ENCODE assay signal across 10 mouse cellular contexts in the genomic region with DNA sequence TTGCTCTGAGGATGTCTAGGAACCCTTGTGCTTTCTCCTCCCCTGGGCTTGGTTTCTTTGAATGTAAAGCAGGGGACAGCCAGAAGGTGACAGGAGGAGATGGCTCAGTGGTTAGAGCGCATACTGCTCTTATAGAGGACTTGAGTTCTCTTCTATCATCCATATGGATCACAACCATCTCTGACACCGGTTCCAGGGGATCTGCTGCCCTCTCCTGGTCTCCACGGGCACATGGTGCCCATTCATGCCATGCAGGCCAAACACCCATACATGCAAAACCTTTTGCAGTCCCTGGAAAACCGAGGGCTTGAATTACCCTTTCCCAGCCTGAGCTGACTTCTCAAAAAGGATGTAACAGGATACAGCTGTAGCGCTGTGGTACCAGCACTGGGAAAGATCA. TPM values are rescaled to one million over a fixed set of nuclear protein-coding genes. Genes with fewer than 3 reads are reported as not detected.
DNase-seq lines count a peak whose midpoint lies in the region; ATAC-seq and TF ChIP-seq lines count a peak whose summit lies in the region.
"Had no signal": no experiment of that assay in that cellular context is flagged by ENCODE, and none has a peak within 500 bp of the region (broad histone marks: within the 10 kb centered on the region; RNA-seq: fewer than 3 reads in every experiment).

No protein-coding gene starts in this region.

- intact Hi-C loops in heart, adult 2 months (cut with DNase I) = no loop called here
- intact Hi-C loops in heart, postnatal 36 days (cut with DNase I) = no loop called here

- ATAC-seq in lung, embryonic 14.5 days (ENCODE audit: insufficient read depth) = no peak
- ATAC-seq in erythroblast, adult 5-6 weeks (replicated peaks; ENCODE audit: low FRiP score, poor library complexity, severe bottlenecking) = no peak
- ATAC-seq: intestine, embryonic 16.5 days had no signal

- H3K79me2 ChIP-seq in heart, adult 2 months (replicated peaks; ENCODE audit: control insufficient read depth, insufficient read depth, low read length) = no peaks in the 10 kb centered on the region
- H3K79me2 ChIP-seq in MEL (ENCODE audit: control insufficient read depth, insufficient read depth, low read length, poor library complexity) = no peaks in the 10 kb centered on the region

- TF ChIP-seq POLR2A in heart, adult 2 months (IDR thresholded peaks at IDR 0.05; ENCODE audit: insufficient read depth, low read depth, low read length) = no peak
- no peak for TF ChIP-seq POLR2A in MEL (IDR thresholded peaks at IDR 0.05; ENCODE audit: control insufficient read depth in 1 of 2, insufficient read depth in 1 of 2, low read depth in 1 of 2, low read length in 2 of 2, poor library complexity in 1 of 2)

- no peaks in the 10 kb centered on the region for H3K27me3 ChIP-seq in heart, adult 2 months (ENCODE audit: control insufficient read depth, insufficient read depth, low read length)
- H3K27me3 ChIP-seq in lung, embryonic 14.5 days (ENCODE audit: insufficient read depth, low read length) = no peaks in the 10 kb centered on the region
- peaks cover 2% of the 10 kb centered on the region in 2 experiments; a peak in 3 of 4 replicates for H3K27me3 ChIP-seq in MEL (ENCODE audit: control insufficient read depth in 1 of 2, insufficient read depth in 2 of 2, low read length in 2 of 2)
- H3K27me3 ChIP-seq: liver, embryonic 13.5 days had no signal

- H3K36me3 ChIP-seq in heart, adult 2 months (ENCODE audit: control insufficient read depth, insufficient read depth, low read length) = no peaks in the 10 kb centered on the region
- H3K36me3 ChIP-seq in lung, embryonic 14.5 days (ENCODE audit: insufficient read depth) = no peaks in the 10 kb centered on the region
- H3K36me3 ChIP-seq in MEL (ENCODE audit: control insufficient read depth in 1 of 2, insufficient read depth in 2 of 2, low read length in 2 of 2) = no peaks in the 10 kb centered on the region
- H3K36me3 ChIP-seq: liver, embryonic 13.5 days had no signal

- peak; percentile 63 for TF ChIP-seq CTCF in heart, adult 2 months (IDR thresholded peaks at IDR 0.05)
- peak; percentile 52 for TF ChIP-seq CTCF in lung, embryonic 14.5 days (IDR thresholded peaks at IDR 0.05; ENCODE audit: low read depth)
- TF ChIP-seq CTCF in MEL (IDR thresholded peaks at IDR 0.05 in 2 of 3, conservative IDR thresholded peaks at IDR 0.05 in 1 of 3; ENCODE audit: control insufficient read depth in 1 of 3, insufficient read depth in 1 of 3, low read depth in 2 of 3, low read length in 3 of 3, poor library complexity in 1 of 3, severe bottlenecking in 1 of 3) = peak; percentile 11 to 56 (median 46); a peak in 4 of 6 replicates

- no peak overlapping the region for H3K27ac ChIP-seq in heart, adult 2 months
- no peak overlapping the region for H3K27ac ChIP-seq in lung, embryonic 14.5 days (ENCODE audit: low read depth)
- H3K27ac ChIP-seq in MEL (ENCODE audit: control insufficient read depth, low read depth, low read length) = no peak overlapping the region
- H3K27ac ChIP-seq: liver, embryonic 13.5 days had no signal

- H3K4me2 ChIP-seq in lung, embryonic 14.5 days = no peak overlapping the region
- H3K4me2 ChIP-seq: liver, embryonic 13.5 days had no signal

- peaks cover 4% of the 10 kb centered on the region for H3K4me1 ChIP-seq in heart, adult 2 months (ENCODE audit: control insufficient read depth, insufficient read depth, low read length)
- H3K4me1 ChIP-seq in lung, embryonic 14.5 days (ENCODE audit: insufficient read depth) = peaks cover 4% of the 10 kb centered on the region; the same call in 1 of the 2 replicates
- peaks cover 0 to 1% of the 10 kb centered on the region in 2 experiments; a peak in 1 of 4 replicates for H3K4me1 ChIP-seq in MEL (ENCODE audit: control insufficient read depth in 1 of 2, insufficient read depth in 2 of 2, low read length in 2 of 2)
- H3K4me1 ChIP-seq: liver, embryonic 13.5 days had no signal

- no peak for DNase-seq in heart, adult 2 months
- no peak for DNase-seq in heart, postnatal 36 days
- DNase-seq in lung, embryonic 14.5 days = peak; percentile 16
- DNase-seq in lung, adult 18-20 months = no peak
- DNase-seq in MEL (ENCODE audit: low read depth, low spot score) = no peak
- peak; percentile 50 to 57 for DNase-seq in kidney, postnatal 4 days
- DNase-seq in cerebellum, adult 11-12 months = no peak
- DNase-seq: liver, embryonic 13.5 days had no signal

- no peak for TF ChIP-seq EP300 in heart, adult 2 months (IDR thresholded peaks at IDR 0.05; ENCODE audit: insufficient read depth, low read depth, low read length)
- TF ChIP-seq EP300 in MEL (IDR thresholded peaks at IDR 0.05; ENCODE audit: low read depth in 1 of 2, low read length in 2 of 2) = no peak

- H3K4me3 ChIP-seq in heart, adult 2 months = no peak overlapping the region
- H3K4me3 ChIP-seq in lung, embryonic 14.5 days (ENCODE audit: low read depth, low read length) = no peak overlapping the region
- no peak overlapping the region for H3K4me3 ChIP-seq in MEL (ENCODE audit: control insufficient read depth in 1 of 2, insufficient read depth in 1 of 2, low read depth in 2 of 2, low read length in 2 of 2)
- H3K4me3 ChIP-seq: liver, embryonic 13.5 days had no signal

- TF ChIP-seq RAD21 in MEL (IDR thresholded peaks at IDR 0.05; ENCODE audit: low read depth, low read length) = peak; percentile 29

- 64% methylated on average over 5 of the region's 5 CpGs for WGBS in heart, adult 2 months
- WGBS in lung, embryonic 14.5 days = 66% methylated on average over 5 of the region's 5 CpGs

- no peaks in the 10 kb centered on the region for H3K9me3 ChIP-seq in lung, embryonic 14.5 days (ENCODE audit: low read depth, low read length)
- H3K9me3 ChIP-seq in MEL (replicated peaks; ENCODE audit: insufficient read depth, low read length) = no peaks in the 10 kb centered on the region
- H3K9me3 ChIP-seq: liver, embryonic 13.5 days had no signal

- H3K9ac ChIP-seq in heart, adult 2 months (ENCODE audit: low read depth, low read length) = no peak overlapping the region
- no peak overlapping the region for H3K9ac ChIP-seq in lung, embryonic 14.5 days
- H3K9ac ChIP-seq in MEL (ENCODE audit: control insufficient read depth, low read depth, low read length, poor library complexity, severe bottlenecking) = no peak overlapping the region
- H3K9ac ChIP-seq: liver, embryonic 13.5 days had no signal

TF ChIP-seq in MEL, 35 proteins besides CTCF, POLR2A, EP300 and RAD21:
- TF ChIP-seq USF1 (IDR thresholded peaks at IDR 0.05; ENCODE audit: low read depth, low read length) (no peak), GATA1 (IDR thresholded peaks at IDR 0.05; ENCODE audit: low read depth, low read length) (no peak), SMC3 (IDR thresholded peaks at IDR 0.05; ENCODE audit: low read depth, low read length) (peak; percentile 40), ZMIZ1 (IDR thresholded peaks at IDR 0.05; ENCODE audit: low read depth, low read length) (no peak), NELFE (IDR thresholded peaks at IDR 0.05; ENCODE audit: low read depth, low read length) (no peak)

RNA-seq across cellular contexts. Expression of gene Gas6, which starts 27.3 kb away (rescaled TPM):
- 100 to 1,000 TPM; 114 to 129 TPM for total RNA-seq in heart, adult 2 months (2021)
- 133 and 153 TPM in 2 replicates for polyA plus RNA-seq in heart, adult 2 months (2012; rRNA removed)
- total RNA-seq in heart, postnatal 36 days (2021) = 100 to 1,000 TPM; 117 to 135 TPM
- polyA plus RNA-seq in lung, embryonic 14.5 days (2014; fragmentation: Nextera tagmentation; extraction: Ambion mirVana) = 43.5 and 47.1 TPM in 2 replicates
- total RNA-seq in MEL (2012; rRNA removed) = not detected in 2 replicates
- polyA plus RNA-seq in MEL (2012; ENCODE audit: insufficient read depth in 1 of 2, insufficient read length in 2 of 2, low read depth in 1 of 2, low replicate concordance in 2 of 2, missing spikeins in 1 of 2) = not detected
- total RNA-seq in erythroblast, adult 5-6 weeks (2015; ENCODE audit: low replicate concordance) = not detected in 2 replicates
- total RNA-seq in erythroblast, adult 5-6 weeks (2017; ENCODE audit: low replicate concordance) = 0.09 and 3.1 TPM in 2 replicates

RNA-seq across cellular contexts. Expression of gene Tmem255b, which starts 32.0 kb away (rescaled TPM):
- total RNA-seq in heart, adult 2 months (2021) = 1 to 10 TPM; 4.8 to 8.0 TPM
- polyA plus RNA-seq in heart, adult 2 months (2012; rRNA removed) = 10.2 and 17.0 TPM in 2 replicates
- total RNA-seq in heart, postnatal 36 days (2021) = 1 to 10 TPM; 6.3 to 6.7 TPM
- polyA plus RNA-seq in lung, embryonic 14.5 days (2014; fragmentation: Nextera tagmentation; extraction: Ambion mirVana) = 0.59 and 0.95 TPM in 2 replicates
- total RNA-seq in MEL (2012; rRNA removed) = not detected in 2 replicates
- not detected for polyA plus RNA-seq in MEL (2012; ENCODE audit: insufficient read depth in 1 of 2, insufficient read length in 2 of 2, low read depth in 1 of 2, low replicate concordance in 2 of 2, missing spikeins in 1 of 2)
- total RNA-seq in erythroblast, adult 5-6 weeks (2015; ENCODE audit: low replicate concordance) = not detected in 2 replicates
- total RNA-seq in erythroblast, adult 5-6 weeks (2017; ENCODE audit: low replicate concordance) = not detected in 2 replicates
- polyA plus RNA-seq: liver, embryonic 13.5 days had no signal

Comparison
In these comparisons a context has a peak if more than half of its experiments do, and no peak if none do; other contexts are left out.
1. DNase-seq: peak in lung, embryonic 14.5 days (single experiment) and kidney, postnatal 4 days (2 of 2); none in heart, adult 2 months (0 of 2), heart, postnatal 36 days (0 of 2), lung, adult 18-20 months (0 of 2), MEL (single experiment) and cerebellum, adult 11-12 months (single experiment).
2. RNA of gene Gas6, which starts 27.3 kb away (total RNA-seq): 117 to 135 TPM in heart, postnatal 36 days and 114 to 129 TPM in heart, adult 2 months; 0.09 to 3.1 TPM in erythroblast, adult 5-6 weeks and not detected in MEL; every median in the first group is over 10 times any median in the second.
3. Peak in every context shown above with its lines, with median percentiles within 50 percentile points of each other: CTCF ChIP-seq.